ENCODE assay signal across 8 mouse cellular contexts in the genomic region with DNA sequence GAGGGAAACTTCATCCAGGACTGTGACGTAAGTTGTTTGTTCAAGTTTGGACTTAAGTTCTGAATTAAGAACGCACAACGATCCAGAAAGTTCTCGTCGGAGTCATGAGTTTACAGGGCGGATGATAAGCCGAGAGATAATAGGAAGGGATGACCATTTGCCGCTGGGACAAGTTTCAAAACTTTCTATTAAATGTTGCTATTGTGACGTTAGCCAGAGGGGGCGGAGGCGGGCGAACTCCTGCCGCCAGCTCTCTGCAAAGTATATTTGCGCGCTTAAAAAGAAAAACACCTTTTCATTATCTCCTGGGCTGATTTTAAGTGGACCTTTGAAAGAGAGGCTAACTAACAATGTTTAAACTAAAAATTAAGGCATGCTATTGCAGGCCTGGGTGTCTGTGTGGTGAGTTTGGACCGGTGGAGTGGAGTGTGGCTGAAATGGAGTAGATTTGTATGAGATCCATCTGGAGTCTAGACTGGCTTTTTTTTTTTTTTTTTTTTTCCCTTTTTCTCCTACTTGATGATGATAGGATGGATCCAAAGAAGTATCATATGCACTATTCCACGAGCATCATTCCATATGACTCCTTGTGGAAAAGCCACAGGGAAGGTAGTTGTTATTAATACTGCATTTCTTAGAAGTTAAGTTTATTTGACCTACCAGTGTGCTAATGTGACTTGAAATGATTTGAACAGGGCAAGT. TPM values are rescaled to one million over a fixed set of nuclear protein-coding genes. Genes with fewer than 3 reads are reported as not detected.
DNase-seq lines count a peak whose midpoint lies in the region; ATAC-seq and TF ChIP-seq lines count a peak whose summit lies in the region.

No protein-coding gene starts in this region.

- no peaks in the 10 kb centered on the region for H3K9me3 ChIP-seq in forebrain, postnatal 0 days (ENCODE audit: low read length)
- H3K9me3 ChIP-seq in hindbrain, embryonic 16.5 days (ENCODE audit: control insufficient read depth, low read length), result no peaks in the 10 kb centered on the region
- no peaks in the 10 kb centered on the region for H3K9me3 ChIP-seq in midbrain, embryonic 15.5 days

- peak overlapping the region; percentile 70 for H3K4me3 ChIP-seq in forebrain, postnatal 0 days (ENCODE audit: low read depth, low read length)
- H3K4me3 ChIP-seq in hindbrain, embryonic 16.5 days (ENCODE audit: low read length), result peak overlapping the region; percentile 64
- peak overlapping the region; percentile 64 for H3K4me3 ChIP-seq in midbrain, embryonic 15.5 days
- peak overlapping the region; percentile 98 for H3K4me3 ChIP-seq in testis, adult 2 months (ENCODE audit: control insufficient read depth, low read depth, low read length)

- H3K4me1 ChIP-seq in forebrain, postnatal 0 days (ENCODE audit: insufficient read depth), result peaks cover 2% of the 10 kb centered on the region; the same call in 1 of the 2 replicates
- H3K4me1 ChIP-seq in hindbrain, embryonic 16.5 days (ENCODE audit: control insufficient read depth, insufficient read depth, low read depth, low read length), result peaks cover 5% of the 10 kb centered on the region
- no peaks in the 10 kb centered on the region for H3K4me1 ChIP-seq in midbrain, embryonic 15.5 days
- H3K4me1 ChIP-seq in testis, adult 2 months (ENCODE audit: control insufficient read depth, insufficient read depth, low read length), result peaks cover 5% of the 10 kb centered on the region; the same call in 1 of the 2 replicates

- TF ChIP-seq CTCF in brain, embryonic 14.5 days (IDR thresholded peaks at IDR 0.05; ENCODE audit: borderline replicate concordance, extremely low read depth, insufficient read depth, insufficient read length), result peak; percentile 32; the same call in 1 of the 2 replicates
- TF ChIP-seq CTCF in forebrain, postnatal 0 days (IDR thresholded peaks at IDR 0.05; ENCODE audit: low read depth), result peak; percentile 22; the same call in 1 of the 2 replicates
- TF ChIP-seq CTCF in testis, adult 2 months (IDR thresholded peaks at IDR 0.05; ENCODE audit: control insufficient read depth, insufficient read depth, insufficient replicate concordance, low read depth, low read length), result no peak

- peak overlapping the region; percentile 91 for H3K4me2 ChIP-seq in forebrain, postnatal 0 days (ENCODE audit: low read depth)
- H3K4me2 ChIP-seq in hindbrain, embryonic 16.5 days (ENCODE audit: low read length), result peak overlapping the region; percentile 89
- peak overlapping the region; percentile 92 for H3K4me2 ChIP-seq in midbrain, embryonic 15.5 days

- peak overlapping the region; percentile 56; the same call in 1 of the 2 replicates for H3K9ac ChIP-seq in forebrain, postnatal 0 days
- H3K9ac ChIP-seq in hindbrain, embryonic 16.5 days (ENCODE audit: low read depth, low read length), result peak overlapping the region; percentile 78
- H3K9ac ChIP-seq in midbrain, embryonic 15.5 days, result peak overlapping the region; percentile 54; the same call in 1 of the 2 replicates

- WGBS in forebrain, postnatal 0 days, result 4% methylated on average over 17 of the region's 17 CpGs
- 4% methylated on average over 17 of the region's 17 CpGs for WGBS in hindbrain, embryonic 16.5 days
- WGBS in midbrain, embryonic 15.5 days, result 3% methylated on average over 17 of the region's 17 CpGs

- no peak overlapping the region for H3K27ac ChIP-seq in forebrain, postnatal 0 days (ENCODE audit: low read depth, low read length)
- no peak overlapping the region for H3K27ac ChIP-seq in hindbrain, embryonic 16.5 days (ENCODE audit: low read depth, low read length)
- H3K27ac ChIP-seq in midbrain, embryonic 15.5 days, result no peak overlapping the region
- H3K27ac ChIP-seq in testis, adult 2 months (ENCODE audit: control insufficient read depth, insufficient read depth, low read depth, low read length), result peak overlapping the region; percentile 95

- DNase-seq in ovary, postnatal 14 days (ENCODE audit: low spot score), result peak; percentile 34
- DNase-seq in ovary, postnatal 10 days (ENCODE audit: low spot score), result no peak
- peak; percentile 57 for DNase-seq in brain, embryonic 14.5 days (ENCODE audit: low read depth)
- DNase-seq in forebrain, postnatal 0 days, result peak; percentile 38
- DNase-seq in liver, result peak; percentile 73

- TF ChIP-seq POLR2A in brain, embryonic 14.5 days (IDR thresholded peaks at IDR 0.05; ENCODE audit: borderline replicate concordance, extremely low read depth, insufficient read depth, insufficient read length, poor library complexity, severe bottlenecking), result no peak
- TF ChIP-seq POLR2A in testis, adult 2 months (IDR thresholded peaks at IDR 0.05; ENCODE audit: control insufficient read depth, low read depth, low read length), result 0 out of 2 replicates have a peak, but pooled peaks have one; percentile 28

- ATAC-seq in forebrain, postnatal 0 days, result no peak
- ATAC-seq in hindbrain, embryonic 16.5 days, result peak; percentile 46; the same call in 1 of the 2 replicates
- peak; percentile 52 for ATAC-seq in midbrain, embryonic 15.5 days (replicated peaks)

- H3K27me3 ChIP-seq in forebrain, postnatal 0 days (ENCODE audit: insufficient read depth, low read length), result no peaks in the 10 kb centered on the region
- no peaks in the 10 kb centered on the region for H3K27me3 ChIP-seq in hindbrain, embryonic 16.5 days (replicated peaks; ENCODE audit: control insufficient read depth, insufficient read depth, low read length)
- no peaks in the 10 kb centered on the region for H3K27me3 ChIP-seq in midbrain, embryonic 15.5 days (replicated peaks)
- H3K27me3 ChIP-seq in testis, adult 2 months (ENCODE audit: control insufficient read depth, insufficient read depth, low read length), result no peaks in the 10 kb centered on the region

- H3K36me3 ChIP-seq in forebrain, postnatal 0 days (ENCODE audit: insufficient read depth), result no peaks in the 10 kb centered on the region
- no peaks in the 10 kb centered on the region for H3K36me3 ChIP-seq in hindbrain, embryonic 16.5 days (ENCODE audit: control insufficient read depth, insufficient read depth, low read length)
- no peaks in the 10 kb centered on the region for H3K36me3 ChIP-seq in midbrain, embryonic 15.5 days (replicated peaks)
- H3K36me3 ChIP-seq in testis, adult 2 months (ENCODE audit: control insufficient read depth, insufficient read depth, low read length), result no peaks in the 10 kb centered on the region

RNA-seq across cellular contexts. Expression of a gene that starts 0.9 kb away (rescaled TPM):
- 6.4 and 8.9 TPM in 2 replicates for polyA plus RNA-seq in brain, embryonic 14.5 days (2012; rRNA removed)
- total RNA-seq in forebrain, postnatal 0 days (2014; rRNA removed), result 5.0 and 6.4 TPM in 2 replicates
- polyA plus RNA-seq in forebrain, postnatal 0 days (2015; fragmentation: Nextera tagmentation; extraction: Ambion mirVana), result 1.7 and 2.0 TPM in 2 replicates
- 3.6 and 4.8 TPM in 2 replicates for polyA plus RNA-seq in hindbrain, embryonic 16.5 days (2015; fragmentation: Nextera tagmentation; extraction: Ambion mirVana)
- polyA plus RNA-seq in midbrain, embryonic 15.5 days (2015; fragmentation: Nextera tagmentation; extraction: Ambion mirVana), result 3.3 and 3.4 TPM in 2 replicates
- 65.9 and 78.2 TPM in 2 replicates for polyA plus RNA-seq in testis, adult 2 months (2012; rRNA removed)

RNA-seq across cellular contexts. Expression of a gene that starts 32.9 kb away (rescaled TPM):
- polyA plus RNA-seq in brain, embryonic 14.5 days (2012; rRNA removed), result 16.2 and 16.6 TPM in 2 replicates
- 10.6 and 11.0 TPM in 2 replicates for total RNA-seq in forebrain, postnatal 0 days (2014; rRNA removed)
- 3.9 and 6.8 TPM in 2 replicates for polyA plus RNA-seq in forebrain, postnatal 0 days (2015; fragmentation: Nextera tagmentation; extraction: Ambion mirVana)
- 10.6 and 11.1 TPM in 2 replicates for polyA plus RNA-seq in hindbrain, embryonic 16.5 days (2015; fragmentation: Nextera tagmentation; extraction: Ambion mirVana)
- polyA plus RNA-seq in midbrain, embryonic 15.5 days (2015; fragmentation: Nextera tagmentation; extraction: Ambion mirVana), result 11.3 and 13.1 TPM in 2 replicates
- polyA plus RNA-seq in testis, adult 2 months (2012; rRNA removed), result 3.9 and 4.1 TPM in 2 replicates
